Mouse (Mus musculus) kidney, postnatal 4 days (tissue): ENCODE results near the gene Ppargc1a.

Experiments
- DNase-seq, 2 experiments: peaks; one replicate each; pipeline ENCODE4 v3.0.0; 2021; ENCODE audit warnings: mixed read lengths in 2 of 2

The Ppargc1a gene

GRCm38 (mm10) chr5:51567659-51568058 is at the start of gene Ppargc1a:
Ppargc1a (minus strand) TSS chr5:51567726.
- DNase-seq, result no peak

GRCm38 (mm10) chr5:51616877-51617276 is 49.4 kb upstream of the Ppargc1a start:
- DNase-seq, result no peak

GRCm38 (mm10) chr5:51612049-51612448 is 44.5 kb upstream of the Ppargc1a start:
- DNase-seq, result no peak

GRCm38 (mm10) chr5:51607686-51608480 is 40.4 kb upstream of the Ppargc1a start:
- DNase-seq, result peak; percentile 14 to 16

- DNase-seq, result no peak
Observed at GRCm38 (mm10) chr5:51599549-51599948, 32.0 kb upstream of the Ppargc1a start.

GRCm38 (mm10) chr5:51595644-51596043 is 28.1 kb upstream of the Ppargc1a start:
- peak; percentile 35 to 49 for DNase-seq

- DNase-seq, result no peak
Observed at GRCm38 (mm10) chr5:51592206-51592605, 24.7 kb upstream of the Ppargc1a start.

- DNase-seq, result peak; percentile 41 to 63
Observed at GRCm38 (mm10) chr5:51591537-51592154, 24.1 kb upstream of the Ppargc1a start.

- DNase-seq, result no peak
Observed at GRCm38 (mm10) chr5:51586187-51586586, 18.7 kb upstream of the Ppargc1a start.

GRCm38 (mm10) chr5:51584987-51585386 is 17.5 kb upstream of the Ppargc1a start:
- DNase-seq, result peak in 1 of 2 experiments; percentile 3

GRCm38 (mm10) chr5:51584186-51584585 is 16.7 kb upstream of the Ppargc1a start:
- no peak for DNase-seq

- peak; percentile 20 to 52 for DNase-seq
Observed at GRCm38 (mm10) chr5:51583632-51584031, 16.1 kb upstream of the Ppargc1a start.

GRCm38 (mm10) chr5:51583030-51583429 is 15.5 kb upstream of the Ppargc1a start:
- no peak for DNase-seq

- DNase-seq, result no peak
Observed at GRCm38 (mm10) chr5:51582618-51583017, 15.1 kb upstream of the Ppargc1a start.

- DNase-seq, result no peak
Observed at GRCm38 (mm10) chr5:51577594-51577993, 10.1 kb upstream of the Ppargc1a start.

- no peak for DNase-seq
Observed at GRCm38 (mm10) chr5:51573770-51574169, 6.2 kb upstream of the Ppargc1a start.

GRCm38 (mm10) chr5:51568198-51568690 is 718 bp upstream of the Ppargc1a start:
- DNase-seq, result no peak

GRCm38 (mm10) chr5:51565672-51566071 is 1.9 kb downstream of the Ppargc1a start:
- no peak for DNase-seq

GRCm38 (mm10) chr5:51565038-51565437 is 2.5 kb downstream of the Ppargc1a start:
- DNase-seq, result no peak

- DNase-seq, result no peak
Observed at GRCm38 (mm10) chr5:51563574-51563973, 4.0 kb downstream of the Ppargc1a start.

GRCm38 (mm10) chr5:51557607-51558278 is 9.8 kb downstream of the Ppargc1a start:
- no peak for DNase-seq

- DNase-seq, result peak; percentile 45 to 71
Observed at GRCm38 (mm10) chr5:51553671-51554070, 13.9 kb downstream of the Ppargc1a start.

GRCm38 (mm10) chr5:51553251-51553650 is 14.3 kb downstream of the Ppargc1a start:
- DNase-seq, result no peak
